Mouse (Mus musculus): Measurements from ENCODE around the gene Pink1. TPM values are rescaled to one million over a fixed set of nuclear protein-coding genes. Genes with fewer than 3 reads are reported as not detected.

The Pink1 gene
- polyA plus RNA-seq, 1 experiment from 2014 or later, result 82.7 TPM

DNA sequence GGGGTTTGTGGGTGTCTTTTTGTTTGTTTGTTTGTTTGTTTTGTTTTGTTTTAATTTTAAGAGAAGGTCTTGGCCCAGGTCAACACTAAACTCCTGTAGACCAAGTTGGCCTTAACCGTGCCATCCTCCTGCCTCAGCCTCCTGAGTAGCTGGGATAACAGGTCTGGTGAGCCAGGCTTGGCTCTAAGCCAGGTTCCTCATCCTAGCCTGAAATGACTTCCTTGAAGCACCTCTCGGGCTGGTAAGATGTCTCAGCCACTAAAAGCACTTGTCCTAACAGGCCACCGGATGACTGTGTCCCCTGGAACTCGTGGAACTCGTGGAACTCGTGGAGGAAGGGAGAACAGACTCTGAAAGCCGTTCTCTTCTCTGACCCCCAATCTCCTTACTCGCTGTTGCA is 30.0 kb upstream of the Pink1 start:
- Histone ChIP-seq H3K9ac (no peak overlapping the region), H3K4me1 (no peaks in the 10 kb centered on the region), H3K27ac (no peak overlapping the region), H3K9me3 (no peaks in the 10 kb centered on the region), H3K4me3 (no peak overlapping the region), H3K4me2 (replicated peaks) (no peak overlapping the region), H3K27me3 (replicated peaks) (0 out of 2 replicates have a peak, but pooled peaks cover 4% of the 10 kb centered on the region), H3K36me3 (no peaks in the 10 kb centered on the region)
- ATAC-seq (ENCODE audit: low FRiP score, low read depth), result no peak
- 88% methylated on average over 8 of the region's 8 CpGs for WGBS

- ATAC-seq (ENCODE audit: low FRiP score, low read depth), result no peak
- 93% methylated on average over 2 of the region's 2 CpGs for WGBS
- Histone ChIP-seq H3K36me3 (no peaks in the 10 kb centered on the region), H3K4me1 (no peaks in the 10 kb centered on the region), H3K4me2 (replicated peaks) (no peak overlapping the region), H3K4me3 (no peak overlapping the region), H3K9ac (no peak overlapping the region), H3K27ac (no peak overlapping the region), H3K9me3 (no peaks in the 10 kb centered on the region), H3K27me3 (replicated peaks) (0 out of 2 replicates have a peak, but pooled peaks cover under 1% of the 10 kb centered on the region)
These were observed 29.4 kb upstream of the Pink1 start for GRCm38 (mm10) chr4:138355496-138355895.

DNA sequence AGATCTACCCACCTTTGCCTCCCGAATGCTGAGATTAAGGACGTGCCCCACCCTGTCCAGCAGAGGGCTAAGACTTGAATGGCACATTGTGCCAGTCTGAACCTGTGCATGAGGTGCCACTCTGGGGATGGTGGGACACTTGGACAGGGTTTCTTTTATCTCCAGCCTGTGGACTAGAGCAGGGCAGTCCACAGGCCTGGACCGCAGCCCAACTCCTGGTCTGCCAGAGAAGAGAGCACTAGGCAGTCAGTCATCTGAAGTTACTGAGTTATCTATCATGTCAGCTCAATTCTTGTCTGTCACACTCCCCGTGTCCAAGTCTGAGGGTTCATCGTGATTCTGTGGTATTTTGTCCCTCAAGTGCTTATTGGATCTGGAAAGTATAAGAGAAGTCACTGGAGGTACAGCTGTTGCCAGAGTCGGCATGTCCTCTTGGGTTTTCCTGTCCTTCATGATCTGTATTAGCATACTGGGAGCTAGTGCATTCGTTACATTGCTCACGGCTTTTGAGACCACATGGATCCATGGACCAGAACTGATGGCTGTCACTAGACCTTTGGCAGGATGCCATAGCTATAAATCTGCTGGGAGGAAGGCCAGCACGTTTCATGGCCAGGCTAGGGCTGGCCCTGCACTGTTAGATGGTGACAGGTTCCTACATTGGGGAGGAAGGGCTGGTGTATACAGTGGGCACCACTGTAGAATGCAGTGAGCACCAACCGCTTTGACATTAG is 27.5 kb upstream of the Pink1 start:
- 78% methylated on average over 10 of the region's 10 CpGs for WGBS
- no peak for ATAC-seq (ENCODE audit: low FRiP score, low read depth)

DNA sequence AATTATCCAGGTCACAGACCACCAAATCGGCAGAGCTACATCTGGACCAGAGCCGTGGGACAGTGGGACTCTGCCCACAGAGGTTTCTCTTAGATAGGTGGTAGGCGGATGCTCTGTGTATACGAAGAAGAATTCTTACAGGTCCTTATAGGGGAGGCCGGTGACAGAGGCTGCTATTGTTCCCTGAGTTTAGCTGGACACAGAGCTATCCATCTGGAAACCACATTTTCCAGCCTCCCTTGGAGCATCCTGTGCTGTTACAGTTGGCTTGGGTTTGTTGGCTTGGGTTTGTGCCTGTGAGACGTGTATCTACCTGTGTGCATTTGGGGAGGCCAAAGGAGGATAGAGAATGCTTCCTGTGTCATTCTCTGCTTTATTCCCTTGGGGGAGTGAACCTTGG is 26.6 kb upstream of the Pink1 start:
- Histone ChIP-seq H3K9me3 (no peaks in the 10 kb centered on the region), H3K27me3 (replicated peaks) (no peaks in the 10 kb centered on the region), H3K36me3 (no peaks in the 10 kb centered on the region), H3K4me3 (no peak overlapping the region), H3K4me2 (replicated peaks) (no peak overlapping the region), H3K4me1 (no peaks in the 10 kb centered on the region), H3K9ac (no peak overlapping the region), H3K27ac (no peak overlapping the region)
- no peak for ATAC-seq (ENCODE audit: low FRiP score, low read depth)
- WGBS, result 84% methylated on average over 6 of the region's 6 CpGs

More for the DNA sequence above, 27.5 kb upstream of the Pink1 start:
- no peaks in the 10 kb centered on the region for H3K9me3 ChIP-seq
- H3K4me2 ChIP-seq (replicated peaks), result no peak overlapping the region
- no peaks in the 10 kb centered on the region for H3K27me3 ChIP-seq (replicated peaks)
- H3K9ac ChIP-seq, result no peak overlapping the region
- no peaks in the 10 kb centered on the region for H3K36me3 ChIP-seq
- H3K4me1 ChIP-seq, result no peaks in the 10 kb centered on the region
- H3K4me3 ChIP-seq, result no peak overlapping the region
- H3K27ac ChIP-seq, result no peak overlapping the region

DNA sequence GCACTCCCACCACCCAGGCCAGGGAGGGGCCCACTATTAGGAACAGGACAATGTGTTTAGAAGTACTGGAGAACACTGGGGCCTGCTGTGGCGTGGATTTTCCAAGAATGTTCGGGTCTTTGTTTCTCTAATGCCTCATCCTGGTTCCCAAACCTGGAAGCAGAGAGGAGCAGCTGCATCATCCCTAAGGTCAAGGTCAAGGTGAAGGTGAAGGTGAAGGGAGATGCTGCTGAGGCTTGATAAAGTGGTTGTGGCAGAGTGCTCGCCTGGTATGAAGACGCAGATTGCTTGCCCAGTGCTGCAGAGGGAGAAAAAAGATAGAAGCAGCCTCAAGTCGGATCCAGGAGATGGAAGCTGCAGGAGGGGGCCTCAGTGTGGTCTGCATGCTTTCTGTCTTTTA is 25.7 kb upstream of the Pink1 start:
- no peaks in the 10 kb centered on the region for H3K36me3 ChIP-seq
- H3K27me3 ChIP-seq (replicated peaks), result no peaks in the 10 kb centered on the region
- ATAC-seq (ENCODE audit: low FRiP score, low read depth), result no peak
- H3K4me3 ChIP-seq, result no peak overlapping the region
- H3K9ac ChIP-seq, result no peak overlapping the region
- H3K9me3 ChIP-seq, result no peaks in the 10 kb centered on the region
- no peak overlapping the region for H3K4me2 ChIP-seq (replicated peaks)
- no peak overlapping the region for H3K27ac ChIP-seq
- H3K4me1 ChIP-seq, result no peaks in the 10 kb centered on the region
- WGBS, result 90% methylated on average over 5 of the region's 5 CpGs

GRCm38 (mm10) chr4:138348716-138349115 is 22.6 kb upstream of the Pink1 start:
- no peak for ATAC-seq (ENCODE audit: low FRiP score, low read depth)
- Histone ChIP-seq H3K27ac (no peak overlapping the region), H3K4me1 (no peaks in the 10 kb centered on the region), H3K27me3 (replicated peaks) (no peaks in the 10 kb centered on the region), H3K9ac (no peak overlapping the region), H3K4me3 (no peak overlapping the region), H3K36me3 (no peaks in the 10 kb centered on the region), H3K9me3 (no peaks in the 10 kb centered on the region), H3K4me2 (replicated peaks) (no peak overlapping the region)
- WGBS, result 81% methylated on average over 7 of the region's 7 CpGs

DNA sequence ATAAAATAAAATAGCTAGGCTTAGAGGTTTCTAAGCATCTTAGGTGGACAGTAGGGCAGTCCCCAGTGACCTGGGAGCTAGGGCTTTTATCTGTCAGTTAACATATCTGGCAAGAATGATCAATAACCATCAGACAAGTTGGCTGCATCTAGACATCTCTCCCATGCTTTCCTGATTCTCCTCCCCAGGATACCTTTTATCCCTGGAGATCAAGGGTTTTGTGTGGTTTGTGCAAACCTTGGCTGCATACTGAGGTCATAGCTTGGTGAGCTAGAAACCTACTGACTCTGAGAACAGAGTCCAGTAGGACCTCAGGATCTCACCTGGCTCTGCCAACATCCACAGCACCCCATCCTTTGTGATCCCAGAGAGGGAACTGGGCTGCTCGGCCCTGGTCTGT is 21.2 kb upstream of the Pink1 start:
- H3K9me3 ChIP-seq, result no peaks in the 10 kb centered on the region
- H3K27ac ChIP-seq, result no peak overlapping the region
- H3K4me2 ChIP-seq (replicated peaks), result no peak overlapping the region
- H3K9ac ChIP-seq, result no peak overlapping the region
- WGBS, result 82% methylated on average over 1 of the region's 1 CpGs
- no peaks in the 10 kb centered on the region for H3K27me3 ChIP-seq (replicated peaks)
- H3K36me3 ChIP-seq, result no peaks in the 10 kb centered on the region
- no peak overlapping the region for H3K4me3 ChIP-seq
- H3K4me1 ChIP-seq, result 0 out of 2 replicates have a peak, but pooled peaks cover 5% of the 10 kb centered on the region
- no peak for ATAC-seq (ENCODE audit: low FRiP score, low read depth)

GRCm38 (mm10) chr4:138344891-138345545 is 18.9 kb upstream of the Pink1 start:
- no peak overlapping the region for H3K9ac ChIP-seq
- WGBS, result 81% methylated on average over 9 of the region's 9 CpGs
- ATAC-seq (ENCODE audit: low FRiP score, low read depth), result no peak

GRCm38 (mm10) chr4:138343341-138343837 is 17.3 kb upstream of the Pink1 start:
- no peak for ATAC-seq (ENCODE audit: low FRiP score, low read depth)
- 53% methylated on average over 10 of the region's 10 CpGs for WGBS

More at GRCm38 (mm10) chr4:138344891-138345545, 18.9 kb upstream of the Pink1 start:
- H3K27me3 ChIP-seq (replicated peaks), result no peaks in the 10 kb centered on the region
- no peak overlapping the region for H3K4me2 ChIP-seq (replicated peaks)
- 0 out of 2 replicates have a peak, but pooled peaks cover 5% of the 10 kb centered on the region for H3K4me1 ChIP-seq
- no peak overlapping the region for H3K27ac ChIP-seq
- no peaks in the 10 kb centered on the region for H3K9me3 ChIP-seq
- no peaks in the 10 kb centered on the region for H3K36me3 ChIP-seq
- H3K4me3 ChIP-seq, result no peak overlapping the region

GRCm38 (mm10) chr4:138342778-138343177 is 16.7 kb upstream of the Pink1 start:
- no peak overlapping the region for H3K9ac ChIP-seq
- no peaks in the 10 kb centered on the region for H3K9me3 ChIP-seq
- WGBS, result 86% methylated on average over 6 of the region's 6 CpGs
- no peak overlapping the region for H3K4me2 ChIP-seq (replicated peaks)
- H3K4me1 ChIP-seq, result 0 out of 2 replicates have a peak, but pooled peaks cover 5% of the 10 kb centered on the region
- no peak for ATAC-seq (ENCODE audit: low FRiP score, low read depth)
- H3K27ac ChIP-seq, result no peak overlapping the region
- no peaks in the 10 kb centered on the region for H3K27me3 ChIP-seq (replicated peaks)
- H3K4me3 ChIP-seq, result no peak overlapping the region
- no peaks in the 10 kb centered on the region for H3K36me3 ChIP-seq

More at GRCm38 (mm10) chr4:138343341-138343837, 17.3 kb upstream of the Pink1 start:
- Histone ChIP-seq H3K36me3 (no peaks in the 10 kb centered on the region), H3K9ac (no peak overlapping the region), H3K4me2 (replicated peaks) (no peak overlapping the region), H3K9me3 (no peaks in the 10 kb centered on the region), H3K4me3 (no peak overlapping the region), H3K27ac (no peak overlapping the region), H3K27me3 (replicated peaks) (no peaks in the 10 kb centered on the region), H3K4me1 (0 out of 2 replicates have a peak, but pooled peaks cover 5% of the 10 kb centered on the region)

DNA sequence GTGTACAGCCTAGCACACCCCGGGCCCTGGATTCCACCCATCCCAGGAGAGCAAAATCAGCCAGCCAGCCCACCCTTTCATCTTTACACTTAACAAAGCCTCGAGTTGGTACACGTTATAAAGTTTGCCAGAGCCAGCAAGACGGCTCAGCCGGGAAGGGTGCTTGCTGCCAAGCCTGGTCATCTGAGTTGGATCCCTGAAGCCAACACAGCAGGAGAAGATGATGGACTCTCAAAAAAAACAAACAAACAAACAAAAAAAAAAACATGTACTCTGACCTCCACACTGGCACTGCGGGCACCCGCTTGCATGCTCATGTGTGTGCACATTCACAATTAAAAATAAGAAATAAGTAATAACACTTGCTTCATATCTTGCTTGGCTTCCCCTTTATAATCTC is 15.9 kb upstream of the Pink1 start:
- Histone ChIP-seq H3K9ac (no peak overlapping the region), H3K4me2 (replicated peaks) (no peak overlapping the region), H3K36me3 (no peaks in the 10 kb centered on the region), H3K9me3 (no peaks in the 10 kb centered on the region), H3K4me1 (0 out of 2 replicates have a peak, but pooled peaks cover 5% of the 10 kb centered on the region), H3K4me3 (no peak overlapping the region), H3K27me3 (replicated peaks) (no peaks in the 10 kb centered on the region), H3K27ac (no peak overlapping the region)
- ATAC-seq (ENCODE audit: low FRiP score, low read depth), result no peak
- 74% methylated on average over 7 of the region's 7 CpGs for WGBS

DNA sequence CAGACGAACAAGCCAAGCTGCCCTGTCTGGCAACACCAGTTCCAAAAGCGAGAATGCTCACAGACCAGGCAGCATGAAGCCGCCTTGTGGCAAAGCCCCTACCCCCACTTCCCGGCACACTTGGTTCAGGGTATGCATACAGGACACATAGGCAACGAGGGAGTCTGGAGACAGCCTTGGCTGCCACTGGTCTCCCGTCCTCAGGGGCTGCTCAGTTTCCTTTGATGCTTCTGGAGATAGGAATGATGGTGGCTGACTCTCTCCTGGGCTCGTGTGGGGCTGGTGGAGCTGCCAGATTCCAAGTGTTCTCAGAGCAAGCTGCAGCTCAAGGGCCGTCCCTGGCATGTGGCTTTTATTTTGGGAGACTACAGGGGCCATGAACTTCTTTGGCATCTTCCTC is 15.3 kb upstream of the Pink1 start:
- Histone ChIP-seq H3K36me3 (no peaks in the 10 kb centered on the region), H3K4me2 (replicated peaks) (no peak overlapping the region), H3K9me3 (no peaks in the 10 kb centered on the region), H3K9ac (no peak overlapping the region), H3K4me1 (0 out of 2 replicates have a peak, but pooled peaks cover 5% of the 10 kb centered on the region), H3K27ac (no peak overlapping the region), H3K27me3 (replicated peaks) (no peaks in the 10 kb centered on the region), H3K4me3 (no peak overlapping the region)
- no peak for ATAC-seq (ENCODE audit: low FRiP score, low read depth)
- WGBS, result 67% methylated on average over 8 of the region's 8 CpGs

Data from neural tube, embryonic 12.5 days (tissue).